Mouse (Mus musculus) cerebellum, adult 11 months (tissue): ENCODE measurements around the gene Itga9.

Source experiments
- DNase-seq: peaks from one replicate; pipeline ENCODE4 v3.0.0; 2022

Gene Itga9

GRCm38 (mm10) chr9:118693256-118693655 is 86.8 kb downstream of the Itga9 start:
- DNase-seq, result peak; percentile 31

DNA sequence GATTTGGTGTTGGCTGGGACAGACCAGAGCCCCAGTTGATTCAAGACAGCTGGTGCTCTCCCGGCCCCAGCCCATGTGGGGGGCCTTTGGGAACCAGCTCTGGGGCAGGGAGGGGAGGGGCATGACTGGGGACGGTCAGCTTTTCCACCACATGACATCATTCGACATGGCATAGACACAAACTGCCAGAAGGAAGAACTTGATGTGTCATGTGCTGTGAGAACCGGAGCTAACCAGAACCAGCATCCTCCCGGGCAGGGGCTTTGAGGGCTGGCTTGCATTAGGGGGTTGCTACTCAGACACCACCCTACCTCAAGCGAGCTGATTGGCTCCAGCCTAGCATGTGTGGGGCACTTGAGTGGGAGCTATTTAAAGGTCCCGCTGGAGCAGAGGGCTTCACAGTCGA is 87.9 kb downstream of the Itga9 start:
- no peak for DNase-seq

DNA sequence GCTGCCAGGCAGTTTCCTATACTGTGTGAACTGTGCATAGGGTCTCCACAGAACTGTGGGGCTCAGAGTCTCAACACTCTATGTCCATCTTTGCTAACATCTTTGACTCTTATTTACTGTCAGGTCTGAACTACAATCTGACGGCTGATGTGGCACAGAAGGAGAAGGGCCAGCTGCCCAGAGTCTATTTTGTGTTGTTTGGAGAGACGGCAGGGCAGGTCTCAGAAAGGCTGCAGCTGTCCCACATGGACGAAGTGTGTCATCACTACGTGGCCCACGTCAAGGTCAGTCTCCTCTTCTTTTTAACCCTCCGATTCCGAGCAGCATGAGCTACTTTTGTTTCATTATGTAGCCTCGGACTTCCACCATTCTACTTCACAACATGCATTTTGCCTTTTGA is 91.7 kb downstream of the Itga9 start:
- no peak for DNase-seq

GRCm38 (mm10) chr9:118699716-118700115 is 93.2 kb downstream of the Itga9 start:
- no peak for DNase-seq

DNA sequence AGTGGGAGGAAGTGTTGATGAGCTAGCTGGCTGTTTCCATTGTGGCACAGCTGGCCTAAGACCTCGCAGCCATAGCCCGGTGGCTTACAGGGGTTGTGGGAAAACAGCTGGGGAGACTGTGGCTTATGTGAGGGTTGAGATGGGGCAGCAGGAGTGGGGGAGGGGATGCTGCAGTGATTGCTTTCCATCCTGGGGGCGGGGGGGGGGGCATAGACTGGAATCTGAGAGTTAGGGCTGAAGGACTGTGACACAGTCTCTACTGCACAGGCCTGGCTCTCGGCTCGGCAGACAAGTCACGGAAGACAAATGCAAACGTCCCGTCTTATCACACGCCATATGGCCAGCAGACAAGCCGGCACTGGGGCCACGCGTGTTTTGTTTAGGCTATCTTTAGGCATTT is 94.4 kb downstream of the Itga9 start:
- no peak for DNase-seq

DNA sequence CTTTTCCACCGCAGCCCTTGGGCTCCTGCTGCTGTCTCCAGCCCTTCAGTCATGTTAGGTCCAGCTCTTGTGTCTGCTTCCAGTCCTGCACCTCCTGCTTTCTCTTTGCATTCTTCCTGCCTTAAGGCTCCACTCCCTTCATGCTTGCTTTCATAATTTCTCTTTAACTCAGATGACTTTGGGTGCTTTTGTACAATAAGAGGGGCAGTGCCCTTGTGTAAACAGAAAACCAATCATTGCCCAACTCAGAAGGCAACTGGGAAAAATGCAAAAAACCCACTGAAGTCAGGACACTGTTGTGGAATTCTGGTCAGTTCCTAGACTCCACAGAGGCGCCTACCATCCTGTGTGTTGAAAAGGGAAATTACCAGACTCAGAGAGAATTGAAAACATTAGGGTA is 95.3 kb downstream of the Itga9 start:
- DNase-seq, result no peak

- no peak for DNase-seq
Observed at GRCm38 (mm10) chr9:118703146-118703545, 96.7 kb downstream of the Itga9 start.

- DNase-seq, result no peak
Observed at GRCm38 (mm10) chr9:118705381-118706074, 99.0 kb downstream of the Itga9 start.

DNA sequence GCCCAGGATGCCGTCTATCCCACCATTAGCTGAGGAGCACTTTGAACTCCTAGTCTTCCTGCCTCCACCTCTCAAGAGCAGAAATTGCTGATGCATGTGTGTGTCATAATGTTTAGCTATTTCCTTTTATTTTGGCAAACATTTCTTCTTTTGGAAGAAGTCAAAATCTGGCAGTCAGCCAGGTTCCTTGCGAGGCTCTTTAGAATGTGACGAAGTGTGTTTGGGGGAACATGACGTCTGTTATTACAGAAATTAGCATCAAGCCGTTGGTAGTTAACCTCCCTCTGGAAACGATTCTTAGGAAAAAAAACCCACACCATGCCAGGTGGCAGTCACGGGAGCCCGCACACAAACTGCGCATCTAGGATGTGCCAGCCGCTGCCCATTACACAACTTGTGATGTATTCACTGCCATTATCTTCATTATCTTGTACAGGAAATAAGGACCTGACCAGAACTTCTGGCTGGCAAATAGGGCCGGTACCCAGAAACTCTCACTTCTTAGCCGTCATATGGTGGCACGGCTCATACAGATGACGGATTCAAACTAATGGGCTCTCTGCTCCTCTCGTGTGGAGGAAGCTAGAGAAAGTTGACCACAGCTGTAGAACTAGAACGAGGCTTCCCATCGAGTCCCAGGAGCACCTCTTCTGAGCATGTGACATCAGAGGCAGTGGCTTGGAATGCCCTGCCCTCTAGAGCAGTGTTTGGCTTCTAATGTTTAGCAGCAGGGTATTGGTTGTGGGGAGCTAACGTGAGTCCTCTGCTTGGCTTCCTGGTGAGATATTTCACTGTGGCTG is 99.9 kb downstream of the Itga9 start:
- no peak for DNase-seq

- no peak for DNase-seq
Observed at GRCm38 (mm10) chr9:118710625-118711024, 104.1 kb downstream of the Itga9 start.

GRCm38 (mm10) chr9:118711749-118712148 is 105.3 kb downstream of the Itga9 start:
- no peak for DNase-seq

DNA sequence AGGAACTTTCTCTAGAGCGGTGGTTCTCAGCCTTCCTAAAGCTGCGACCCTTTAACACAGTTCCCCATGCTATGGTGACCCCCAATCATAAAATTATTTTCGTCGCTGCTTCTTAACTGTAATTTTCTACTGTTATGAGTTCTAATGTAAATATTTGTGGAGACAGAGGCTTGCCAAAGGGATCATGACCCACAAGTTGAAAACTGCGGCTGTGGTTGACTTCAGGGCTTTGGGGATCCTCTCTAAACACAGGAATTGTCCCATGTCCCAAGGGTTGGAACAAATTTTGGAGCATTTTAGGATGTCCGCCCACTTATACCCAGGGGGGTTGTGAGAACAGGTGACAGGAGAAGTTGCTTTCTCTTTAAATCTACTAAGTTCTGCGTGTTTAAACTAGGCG is 107.0 kb downstream of the Itga9 start:
- DNase-seq, result no peak

DNA sequence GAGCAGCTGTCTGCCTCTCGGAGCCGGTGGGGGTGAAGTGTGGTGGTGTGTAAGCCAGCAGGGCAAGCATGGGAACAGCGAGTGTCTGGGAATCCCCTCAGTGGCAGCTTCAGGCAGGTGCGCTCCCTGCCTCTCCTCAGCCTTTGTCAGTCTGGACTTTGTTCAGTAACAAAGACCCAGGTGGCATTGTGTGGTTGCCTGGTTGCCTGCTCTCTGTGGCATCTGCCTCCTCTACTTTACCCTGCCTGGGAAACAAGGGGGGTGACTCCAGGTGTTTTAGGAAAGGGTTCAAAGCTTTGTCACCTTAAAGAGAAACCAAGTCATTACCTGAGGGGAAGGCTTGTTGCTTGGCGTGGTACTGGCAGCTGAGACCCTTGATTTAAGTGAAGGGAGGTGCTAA is 108.0 kb downstream of the Itga9 start:
- DNase-seq, result no peak

DNA sequence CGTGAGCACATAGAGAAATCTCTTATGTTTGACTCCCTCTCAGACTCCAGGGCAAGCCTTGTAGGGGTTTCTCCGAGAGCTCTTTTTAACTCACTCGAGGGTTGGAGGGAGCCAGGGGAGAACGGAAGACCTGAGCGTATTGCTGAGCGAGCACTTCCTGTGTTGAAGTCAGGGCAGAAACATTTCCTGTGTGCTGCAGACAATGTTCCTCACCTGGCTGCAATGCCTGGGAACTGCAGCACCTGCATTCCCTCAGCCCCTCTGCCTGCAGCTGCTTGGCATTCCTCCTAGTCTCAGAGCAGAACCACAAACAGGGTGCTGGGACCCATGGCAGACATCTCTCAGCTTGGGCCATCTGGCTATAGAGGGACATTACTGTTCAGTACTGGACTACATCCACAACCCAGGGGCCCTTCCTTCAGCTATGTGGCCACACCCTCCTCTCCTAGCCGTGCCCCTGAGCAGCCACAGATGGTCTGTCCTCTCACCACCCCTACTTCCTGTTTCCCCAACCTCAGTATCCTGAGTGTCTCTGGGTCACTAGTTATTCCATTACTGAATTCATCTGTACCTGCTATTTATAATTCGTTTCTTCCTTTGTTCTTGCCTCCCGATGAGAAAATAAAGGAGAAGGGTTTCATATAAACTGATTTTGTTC is 109.6 kb downstream of the Itga9 start:
- DNase-seq, result no peak

- no peak for DNase-seq
Observed at GRCm38 (mm10) chr9:118717436-118717835, 110.9 kb downstream of the Itga9 start.

- DNase-seq, result no peak
Observed at GRCm38 (mm10) chr9:118718511-118718910, 112.0 kb downstream of the Itga9 start.

DNA sequence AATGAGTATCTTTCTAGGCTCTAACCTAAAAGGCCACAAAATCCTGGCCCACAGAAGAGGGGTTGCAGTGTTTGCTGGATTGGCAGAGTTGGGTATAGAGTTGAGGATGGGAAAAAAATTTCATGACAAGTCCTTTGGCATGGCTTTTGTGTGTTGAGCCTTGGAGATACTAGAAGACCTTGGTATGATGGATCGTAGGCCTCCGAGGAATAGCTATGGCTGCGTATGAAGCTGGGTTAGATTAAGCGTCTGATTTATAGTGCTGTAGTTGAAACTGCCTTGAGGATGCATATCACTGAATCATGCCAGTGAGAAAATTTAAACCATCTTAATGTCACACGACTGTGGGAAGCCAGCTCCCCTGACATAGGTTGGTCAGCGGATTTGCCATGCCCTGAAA is 114.6 kb downstream of the Itga9 start:
- DNase-seq, result no peak

- DNase-seq, result no peak
Observed at GRCm38 (mm10) chr9:118722789-118723325, 116.4 kb downstream of the Itga9 start.

DNA sequence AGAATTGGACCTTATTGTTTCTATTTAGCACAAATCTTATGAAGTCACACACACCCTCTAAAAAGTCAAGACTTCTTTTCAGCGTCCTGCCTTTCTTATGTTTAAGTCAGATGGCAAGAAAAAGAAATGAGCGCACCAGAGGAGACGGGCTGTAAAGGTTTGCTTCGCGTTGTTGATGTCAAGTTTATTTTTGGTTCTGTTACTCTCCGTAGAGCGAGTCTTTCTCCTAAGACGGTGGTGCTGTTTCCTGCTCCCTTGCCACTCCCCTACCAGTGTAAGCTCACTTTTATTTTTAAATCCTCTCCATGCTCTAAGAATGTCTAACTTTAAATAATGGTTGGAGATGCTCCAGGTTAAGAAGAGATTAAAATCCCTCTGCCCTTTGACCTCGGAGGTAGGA is 118.6 kb downstream of the Itga9 start:
- DNase-seq, result no peak

DNA sequence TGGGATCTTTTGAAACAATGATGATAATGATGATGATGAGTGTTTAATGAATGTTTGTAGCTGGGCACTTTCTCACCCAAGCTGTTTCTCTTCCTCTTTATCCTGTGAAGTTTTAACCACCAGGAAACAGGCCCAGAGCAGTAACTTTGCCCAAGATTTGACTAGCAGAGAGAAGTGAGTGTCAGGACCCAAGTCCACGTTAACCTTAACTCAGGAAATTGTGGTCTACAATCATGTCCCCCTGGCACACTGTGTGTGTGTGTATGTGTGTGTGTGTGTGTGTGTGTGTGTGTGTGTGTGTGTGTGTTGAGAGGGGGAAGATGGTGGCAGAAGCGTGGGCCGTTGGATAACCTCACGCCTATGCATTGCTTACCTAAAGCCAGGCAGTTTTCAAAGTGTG is 120.1 kb downstream of the Itga9 start:
- DNase-seq, result no peak

GRCm38 (mm10) chr9:118728296-118728695 is 121.8 kb downstream of the Itga9 start:
- DNase-seq, result no peak

GRCm38 (mm10) chr9:118728987-118729386 is 122.5 kb downstream of the Itga9 start:
- no peak for DNase-seq

- DNase-seq, result no peak
Observed at GRCm38 (mm10) chr9:118730172-118730571, 123.7 kb downstream of the Itga9 start.
